Mouse (Mus musculus) G1E-ER4 (cell line): ENCODE results near the gene Nkx2-5. TPM values are rescaled to one million over a fixed set of nuclear protein-coding genes. Genes with fewer than 3 reads are reported as not detected.

ENCODE experiments used
- GATA1 ChIP-seq: IDR thresholded peaks from one replicate; pipeline ENCODE4 v1.8.0; 2012; ENCODE audit warnings: low read length, inconsistent platforms
- polyA plus RNA-seq: library from polyadenylated mRNA; stranded (reverse); fragments of >175 nt; gene quantifications from 2 replicates; pipeline ENCODE4 v1.2.3, GENCODE M21; 2012

Nkx2-5 gene
- polyA plus RNA-seq, 1 experiment = not detected

GRCm38 (mm10) chr17:26864343-26864742, 19.5 kb upstream of the Nkx2-5 start:
- no peak for TF ChIP-seq GATA1

GRCm38 (mm10) chr17:26861793-26862192, 17.0 kb upstream of the Nkx2-5 start:
- TF ChIP-seq GATA1 = no peak

DNA sequence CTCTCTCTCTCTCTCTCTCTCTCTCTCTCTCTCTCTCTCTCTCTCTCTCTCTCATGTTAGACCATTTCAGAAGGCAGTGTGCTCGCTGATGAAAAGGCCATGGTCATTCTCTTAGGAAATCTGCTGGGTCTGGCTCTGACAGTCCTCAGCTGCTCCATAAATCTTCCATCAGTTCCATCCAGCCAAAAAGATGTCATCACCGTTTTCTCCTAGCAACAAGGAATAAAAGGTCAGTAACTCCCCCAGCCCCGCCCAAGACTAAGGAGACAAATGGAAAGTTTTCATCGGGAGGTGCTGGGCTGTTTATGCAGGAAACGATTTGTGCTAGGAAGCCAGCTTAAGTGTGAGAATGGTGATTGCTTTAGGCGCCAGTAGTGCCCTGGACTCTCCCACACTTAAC, 16.6 kb upstream of the Nkx2-5 start:
- TF ChIP-seq GATA1 = no peak

- TF ChIP-seq GATA1 = no peak
These were observed 16.1 kb upstream of the Nkx2-5 start for GRCm38 (mm10) chr17:26860906-26861305.

DNA sequence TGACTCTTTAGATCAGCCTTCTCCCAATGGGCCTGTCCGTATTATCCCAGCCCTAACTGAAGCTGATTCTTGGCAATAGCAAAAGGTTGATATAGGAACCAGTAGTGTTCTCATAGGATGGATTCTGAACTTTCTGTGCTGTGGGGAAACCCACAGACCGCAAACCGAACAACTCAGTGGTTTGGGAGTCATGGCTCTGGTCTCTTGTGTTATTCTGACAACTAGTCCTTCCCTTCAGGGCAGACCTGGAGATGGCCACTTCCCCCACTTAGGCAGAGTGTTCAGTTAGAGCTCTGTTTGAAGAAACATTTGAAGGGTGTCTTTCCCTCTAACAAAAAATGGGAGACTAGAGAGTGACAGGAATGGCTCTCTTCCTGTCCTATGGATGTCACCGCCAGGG, 7.5 kb upstream of the Nkx2-5 start:
- TF ChIP-seq GATA1 = no peak

DNA sequence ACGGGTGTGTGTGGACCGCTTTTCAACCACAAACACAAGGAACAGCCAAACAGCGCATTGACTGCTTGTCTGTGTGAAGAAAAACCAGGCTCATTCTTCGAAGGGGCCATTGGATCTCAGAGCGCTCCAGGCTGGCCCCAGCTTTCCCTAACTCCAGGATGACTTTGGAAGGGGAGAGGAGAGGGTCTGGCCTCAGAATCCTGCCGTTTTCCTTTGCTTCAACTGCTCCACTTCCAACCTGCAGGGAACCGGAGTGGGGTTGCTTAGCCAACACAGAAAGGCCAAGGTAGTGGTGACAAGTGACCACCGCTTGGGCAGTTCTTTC, 6.3 kb upstream of the Nkx2-5 start:
- TF ChIP-seq GATA1 = no peak

DNA sequence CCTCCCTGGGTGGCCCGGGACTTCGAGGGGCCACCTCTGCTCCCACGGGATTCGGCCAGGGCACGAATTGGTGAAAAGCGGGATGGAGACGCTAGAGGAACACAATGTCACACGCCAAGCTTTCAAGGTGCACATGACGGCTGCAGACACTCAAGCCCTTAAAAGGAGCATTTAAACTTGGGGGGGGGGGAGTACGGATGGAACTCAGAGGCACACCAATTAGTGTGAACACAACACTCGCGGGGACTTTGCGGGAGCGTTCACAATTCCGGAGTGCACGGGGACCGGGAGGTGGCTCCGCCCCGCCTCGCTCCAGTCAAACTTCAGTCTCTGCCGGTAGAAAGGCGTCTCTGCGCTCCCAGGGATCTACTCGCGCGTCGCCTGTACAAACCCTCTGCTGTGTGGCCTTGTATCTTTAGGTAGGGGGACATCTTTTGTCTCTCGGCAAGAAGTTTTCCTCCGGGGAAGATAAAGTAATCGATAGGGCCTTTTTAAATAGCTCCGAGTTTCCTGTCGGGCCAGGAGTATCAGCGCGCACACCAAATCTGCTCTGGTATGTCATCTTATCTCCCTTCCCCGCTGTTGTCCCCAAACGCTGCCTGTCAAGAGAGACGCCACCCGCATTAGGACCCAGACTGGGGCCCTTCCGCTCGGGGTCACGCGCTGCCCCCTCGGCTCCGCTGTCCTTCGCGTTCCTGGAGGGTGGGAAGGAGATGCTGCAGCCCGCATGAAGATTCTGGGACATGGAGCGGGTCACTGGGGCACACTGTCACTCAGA, 5.7 kb upstream of the Nkx2-5 start:
- TF ChIP-seq GATA1 = no peak

GRCm38 (mm10) chr17:26849746-26850357, 5.0 kb upstream of the Nkx2-5 start:
- no peak for TF ChIP-seq GATA1

DNA sequence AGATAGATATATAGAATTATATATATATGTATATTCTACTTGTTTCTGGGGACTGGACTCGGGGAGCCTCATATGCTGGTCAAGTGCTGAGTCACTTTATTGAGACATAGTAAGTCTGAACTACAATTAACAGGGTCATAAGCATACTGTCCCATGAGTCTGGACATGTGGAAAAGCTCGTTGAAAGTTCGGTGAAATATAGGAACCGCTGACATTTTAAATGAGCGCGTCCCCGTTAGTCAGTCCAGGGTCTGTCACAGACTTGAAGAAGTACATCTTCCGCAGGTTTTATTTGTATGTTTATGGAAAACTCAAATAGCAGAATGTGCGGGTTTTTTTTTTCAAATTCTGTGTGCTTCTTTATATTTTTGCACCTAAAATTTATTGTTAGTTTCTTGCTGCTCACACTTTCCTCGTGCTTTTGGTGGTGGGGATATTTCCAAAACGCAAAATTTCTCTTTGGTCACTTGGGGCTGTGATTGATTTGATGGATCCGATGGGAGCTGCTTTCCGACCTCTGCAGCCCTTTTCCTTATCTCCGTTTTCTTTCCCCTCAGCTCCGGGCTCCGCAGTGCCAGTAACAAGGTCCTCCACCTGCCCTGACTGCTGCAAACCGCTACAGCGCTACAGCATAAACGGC, 4.4 kb upstream of the Nkx2-5 start:
- TF ChIP-seq GATA1 = no peak

DNA sequence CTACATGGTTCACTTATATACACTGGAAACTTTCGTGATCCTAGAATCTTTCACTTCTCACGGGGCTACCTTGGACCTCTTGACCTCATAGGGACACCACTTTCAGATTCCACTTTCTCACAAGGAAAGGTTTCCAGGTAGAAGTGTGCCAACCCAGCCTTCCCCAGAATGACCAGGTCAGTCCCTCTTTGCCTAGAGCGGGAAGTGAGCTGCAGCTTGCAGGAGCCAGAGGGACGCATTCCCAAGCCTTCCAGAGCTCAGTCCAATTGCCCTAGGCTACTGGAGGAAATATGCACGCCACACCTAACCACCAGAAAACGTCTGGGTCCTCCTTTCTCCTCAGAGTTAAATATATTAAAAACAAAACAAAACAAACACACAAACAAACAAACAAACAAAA, 3.4 kb upstream of the Nkx2-5 start:
- TF ChIP-seq GATA1 = no peak

- TF ChIP-seq GATA1 = no peak
These were observed 3.0 kb upstream of the Nkx2-5 start for GRCm38 (mm10) chr17:26847801-26848200.

DNA sequence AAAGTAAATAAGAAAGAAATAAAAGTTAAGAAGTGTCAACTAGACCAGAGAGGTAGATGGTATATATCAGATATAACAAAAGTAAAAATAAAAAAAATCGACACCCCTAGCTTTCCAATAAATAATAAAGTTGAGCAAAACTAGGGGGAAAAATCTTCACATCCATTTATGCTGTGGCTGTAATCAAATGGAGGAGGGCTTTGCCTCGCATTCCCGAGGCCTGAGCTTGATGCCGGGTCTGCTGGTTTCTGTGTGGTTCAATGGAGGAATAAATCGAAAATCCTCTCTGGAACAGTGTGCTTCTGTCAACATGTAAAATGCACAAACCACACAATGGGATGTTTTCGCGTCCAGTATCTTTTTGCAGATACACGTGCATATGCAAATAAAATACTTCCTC, 1.6 kb upstream of the Nkx2-5 start:
- no peak for TF ChIP-seq GATA1

DNA sequence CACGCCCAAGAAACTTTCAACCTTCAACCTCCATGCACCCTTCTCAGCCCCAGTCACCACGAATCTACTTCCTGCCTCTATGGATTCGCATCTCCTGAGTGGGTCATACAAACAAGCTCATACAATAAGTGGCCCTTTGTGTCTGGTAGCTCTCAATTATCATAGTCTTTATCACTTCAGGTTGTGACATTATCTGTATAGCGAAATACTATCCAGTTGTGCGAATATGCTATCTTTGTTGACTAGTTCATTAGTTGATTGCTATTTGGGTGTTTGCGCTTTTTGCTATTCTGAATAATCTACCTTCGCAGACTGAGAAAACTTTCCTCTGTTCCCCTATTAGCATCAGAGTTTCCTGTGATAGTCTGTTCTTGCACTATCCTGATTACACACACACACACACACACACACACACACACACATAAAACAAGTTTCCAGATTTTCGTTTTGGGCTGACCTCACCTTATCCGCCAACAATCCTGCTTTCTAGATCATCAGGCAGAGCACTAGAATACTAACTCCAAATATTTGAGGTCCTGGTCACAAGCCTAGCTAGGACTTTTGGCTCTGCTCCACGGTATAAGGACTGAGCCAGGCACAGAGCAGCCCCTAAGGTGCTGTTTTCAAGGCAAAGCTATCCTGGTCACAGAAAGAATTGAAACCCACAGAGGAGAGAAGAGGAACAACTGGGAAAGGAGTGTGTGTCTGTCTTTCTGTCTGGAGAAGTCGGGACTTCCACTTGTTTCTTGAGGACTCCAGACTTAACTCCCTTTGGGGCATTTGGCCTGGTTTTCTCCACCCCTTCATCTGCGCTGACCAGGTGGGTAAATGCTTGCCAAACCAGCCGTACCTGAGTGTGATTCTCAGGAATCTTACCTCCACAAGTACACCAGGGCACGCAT, 591 bp upstream of the Nkx2-5 start:
- no peak for TF ChIP-seq GATA1

DNA sequence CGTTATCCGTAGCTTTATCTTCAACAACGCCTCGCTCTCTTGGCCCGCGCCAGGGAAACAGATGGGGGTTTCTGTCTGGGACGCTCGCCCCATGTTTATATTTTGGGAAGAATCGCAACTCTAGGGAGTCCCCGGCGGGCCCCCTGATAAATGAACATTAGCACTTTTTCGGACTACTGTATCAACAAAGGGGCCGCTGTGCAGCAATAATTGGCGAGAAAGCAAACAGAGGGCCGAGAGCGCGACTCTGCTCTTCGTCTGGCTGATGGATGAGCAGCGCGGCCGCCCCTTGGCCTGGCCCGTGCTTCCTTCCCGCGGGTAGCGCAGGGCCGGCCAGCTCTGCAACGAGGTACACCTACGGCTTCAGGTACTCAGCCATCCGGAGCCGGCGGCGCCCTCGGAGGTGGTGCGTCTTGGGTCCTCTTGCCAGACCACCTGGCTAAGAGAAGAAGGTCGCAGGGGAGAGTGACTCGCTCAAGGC, 398 bp downstream of the Nkx2-5 start:
- no peak for TF ChIP-seq GATA1

DNA sequence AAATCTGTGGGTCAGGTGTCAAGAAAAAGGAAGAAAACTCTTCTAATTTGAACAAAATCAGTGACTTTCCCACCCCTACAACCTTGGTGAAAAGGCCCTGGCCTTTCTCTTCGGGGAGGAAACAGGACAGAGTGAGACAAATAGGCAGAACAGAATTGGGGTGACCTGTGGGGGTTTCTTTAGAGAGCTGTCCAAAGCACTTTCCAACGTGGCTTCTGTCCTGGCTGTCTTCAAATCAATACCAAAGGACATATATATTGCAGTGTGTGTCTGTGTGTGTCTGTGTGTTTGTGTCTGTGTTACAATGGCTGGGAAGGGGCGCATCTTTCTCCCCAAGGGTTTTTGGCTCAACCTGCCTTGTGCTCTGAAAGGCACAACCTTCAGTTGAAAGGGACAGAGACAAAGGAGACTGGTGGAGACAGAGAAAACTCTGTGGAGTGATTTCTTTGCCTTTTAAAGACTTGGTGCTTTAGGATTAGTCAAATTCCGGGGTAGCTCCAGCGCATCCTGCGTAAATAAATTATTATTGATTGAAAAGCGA, 1.0 kb downstream of the Nkx2-5 start:
- TF ChIP-seq GATA1 = no peak

- no peak for TF ChIP-seq GATA1
These were observed 1.6 kb downstream of the Nkx2-5 start for GRCm38 (mm10) chr17:26843229-26843567.
